33 mouse cellular contexts compared by ENCODE assay signal in genomic region chr10:117499864-117500453, GRCm38 (mm10).
"Had no signal": no experiment of that assay in that cellular context is flagged by ENCODE, and none has a peak within 500 bp of the region (broad histone marks: within the 10 kb centered on the region; RNA-seq: fewer than 3 reads in every experiment).

No protein-coding gene starts in this region.

- DNase-seq: heart, postnatal 10 days; heart, postnatal 14 days; heart, postnatal 36 days; heart, postnatal 4 days; kidney, adult 11 months; kidney, adult 18-20 months; kidney, adult 2 months; kidney, adult 8-10 months; kidney, postnatal 10 days; kidney, postnatal 14 days; kidney, postnatal 25 days; kidney, postnatal 36 days; kidney, postnatal 4 days; layer of hippocampus, adult 9-11 months; layer of hippocampus, postnatal 36 days had no signal

- H3K9ac ChIP-seq: heart, embryonic 12.5 days; heart, embryonic 13.5 days; heart, embryonic 15.5 days; hindbrain, embryonic 12.5 days; hindbrain, embryonic 13.5 days; hindbrain, embryonic 14.5 days; hindbrain, embryonic 15.5 days; intestine, embryonic 15.5 days; kidney, embryonic 15.5 days had no signal

- H3K4me1 ChIP-seq: heart, embryonic 10.5 days; heart, embryonic 13.5 days; heart, embryonic 15.5 days; hindbrain, embryonic 12.5 days; hindbrain, embryonic 13.5 days; hindbrain, embryonic 15.5 days; intestine, embryonic 15.5 days had no signal

- H3K27ac ChIP-seq: heart, embryonic 10.5 days; heart, embryonic 13.5 days; heart, embryonic 15.5 days; hindbrain, embryonic 10.5 days; hindbrain, embryonic 12.5 days; hindbrain, embryonic 13.5 days; hindbrain, embryonic 14.5 days; hindbrain, embryonic 15.5 days; hindbrain, postnatal 0 days; intestine, embryonic 15.5 days; kidney, embryonic 15.5 days; kidney, postnatal 0 days; layer of hippocampus, adult 2 months; left cerebral cortex, adult 2 months had no signal

- H3K4me2 ChIP-seq: heart, embryonic 12.5 days; heart, embryonic 13.5 days; heart, embryonic 15.5 days; hindbrain, embryonic 12.5 days; hindbrain, embryonic 13.5 days; hindbrain, embryonic 14.5 days; hindbrain, embryonic 15.5 days; intestine, embryonic 15.5 days; kidney, embryonic 15.5 days had no signal

- H3K9me3 ChIP-seq: heart, embryonic 10.5 days; heart, embryonic 12.5 days; heart, embryonic 13.5 days; heart, embryonic 15.5 days; hindbrain, embryonic 10.5 days; hindbrain, embryonic 12.5 days; hindbrain, embryonic 13.5 days; hindbrain, embryonic 15.5 days; intestine, embryonic 15.5 days; kidney, embryonic 15.5 days had no signal

- H3K4me3 ChIP-seq: heart, embryonic 10.5 days; heart, embryonic 12.5 days; heart, embryonic 13.5 days; heart, embryonic 15.5 days; hindbrain, embryonic 10.5 days; hindbrain, embryonic 12.5 days; hindbrain, embryonic 13.5 days; hindbrain, embryonic 15.5 days; intestine, embryonic 15.5 days; kidney, embryonic 15.5 days; layer of hippocampus, adult 2 months; left cerebral cortex, adult 2 months had no signal

- H3K27me3 ChIP-seq: heart, embryonic 12.5 days; heart, embryonic 13.5 days; heart, embryonic 15.5 days; hindbrain, embryonic 13.5 days; hindbrain, embryonic 15.5 days; intestine, embryonic 15.5 days; kidney, embryonic 15.5 days had no signal

- H3K36me3 ChIP-seq: heart, embryonic 10.5 days; heart, embryonic 12.5 days; heart, embryonic 13.5 days; heart, embryonic 15.5 days; hindbrain, embryonic 10.5 days; hindbrain, embryonic 12.5 days; hindbrain, embryonic 13.5 days; hindbrain, embryonic 15.5 days; intestine, embryonic 15.5 days; kidney, embryonic 15.5 days had no signal

- ATAC-seq: hindbrain, embryonic 16.5 days; hindbrain, postnatal 0 days; inflammation-experienced regulatory T-cells, adult 6 months; intestine, embryonic 15.5 days; intestine, embryonic 16.5 days had no signal
